Mouse (Mus musculus): ENCODE measurements around the gene Arl3. TPM values are rescaled to one million over a fixed set of nuclear protein-coding genes. Genes with fewer than 3 reads are reported as not detected.
A peak's percentile ranks its signal among the peaks of the same experiment; 100 is the strongest.

Gene Arl3
- polyA plus RNA-seq, 1 experiment from 2014 or later = 91.8 TPM

DNA sequence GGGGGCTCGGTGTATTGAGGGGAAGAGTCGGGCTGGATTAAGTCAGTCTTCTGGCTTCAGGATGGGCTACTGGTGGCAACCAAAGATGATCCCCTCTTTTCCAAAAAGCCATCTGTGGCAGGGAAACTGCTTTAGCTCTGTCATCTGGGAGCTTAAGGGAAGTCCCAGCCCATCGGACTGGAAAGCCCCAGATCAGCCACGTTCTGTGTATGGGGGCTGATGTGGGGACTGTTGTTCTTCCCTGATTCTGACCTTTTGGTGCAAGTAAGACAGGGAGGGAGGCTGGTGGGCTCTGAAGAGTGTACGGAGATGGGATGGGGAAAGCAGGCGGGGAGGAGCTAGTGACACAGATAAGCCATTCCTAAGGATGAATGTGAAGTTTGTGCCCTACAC, 48.9 kb downstream of the Arl3 start:
- H3K4me2 ChIP-seq = peak overlapping the region; percentile 70
- no peaks in the 10 kb centered on the region for H3K27me3 ChIP-seq
- no peak for ATAC-seq (replicated peaks; ENCODE audit: insufficient number of reproducible peaks, insufficient read depth, low FRiP score, low read depth)
- no peaks in the 10 kb centered on the region for H3K36me3 ChIP-seq
- WGBS = 8% methylated on average over 6 of the region's 6 CpGs
- peak overlapping the region; percentile 38 for H3K9ac ChIP-seq
- H3K27ac ChIP-seq = peak overlapping the region; percentile 81
- H3K4me1 ChIP-seq (replicated peaks) = peaks cover 79% of the 10 kb centered on the region
- no peaks in the 10 kb centered on the region for H3K9me3 ChIP-seq (replicated peaks)
- H3K4me3 ChIP-seq = peak overlapping the region; percentile 31

GRCm38 (mm10) chr19:46523480-46524151, 49.4 kb downstream of the Arl3 start:
- Histone ChIP-seq H3K27me3 (no peaks in the 10 kb centered on the region), H3K4me1 (replicated peaks) (peaks cover 79% of the 10 kb centered on the region), H3K4me3 (peak overlapping the region; percentile 31), H3K4me2 (peak overlapping the region; percentile 70), H3K36me3 (no peaks in the 10 kb centered on the region), H3K9ac (peak overlapping the region; percentile 38), H3K27ac (peak overlapping the region; percentile 81), H3K9me3 (replicated peaks) (no peaks in the 10 kb centered on the region)
- ATAC-seq (replicated peaks; ENCODE audit: insufficient number of reproducible peaks, insufficient read depth, low FRiP score, low read depth) = peak; percentile 77
- WGBS = 9% methylated on average over 20 of the region's 20 CpGs

DNA sequence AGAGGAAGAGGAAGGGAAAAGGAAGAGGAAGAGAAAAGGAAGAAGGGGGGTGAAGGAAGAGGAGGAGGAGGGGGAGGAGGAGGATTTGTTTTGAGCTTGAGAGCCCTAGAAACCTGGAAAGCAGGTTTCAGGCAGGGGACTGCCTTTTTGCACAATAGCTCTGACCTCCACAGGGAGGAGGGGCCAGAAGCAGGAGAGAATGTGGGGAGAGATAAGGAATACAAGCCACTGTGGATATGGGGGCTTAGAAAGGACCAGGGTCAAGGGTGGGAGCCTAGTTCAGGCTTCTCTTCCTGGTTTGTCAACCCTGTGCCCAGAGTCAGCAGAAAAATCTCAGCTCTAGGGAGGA, 49.9 kb downstream of the Arl3 start:
- H3K27me3 ChIP-seq = no peaks in the 10 kb centered on the region
- H3K9me3 ChIP-seq (replicated peaks) = no peaks in the 10 kb centered on the region
- no peaks in the 10 kb centered on the region for H3K36me3 ChIP-seq
- H3K27ac ChIP-seq = peak overlapping the region; percentile 81
- peaks cover 79% of the 10 kb centered on the region for H3K4me1 ChIP-seq (replicated peaks)
- H3K4me2 ChIP-seq = peak overlapping the region; percentile 70
- peak overlapping the region; percentile 38 for H3K9ac ChIP-seq
- no peak for ATAC-seq (replicated peaks; ENCODE audit: insufficient number of reproducible peaks, insufficient read depth, low FRiP score, low read depth)
- peak overlapping the region; percentile 31; the same call in 1 of the 2 replicates for H3K4me3 ChIP-seq

DNA sequence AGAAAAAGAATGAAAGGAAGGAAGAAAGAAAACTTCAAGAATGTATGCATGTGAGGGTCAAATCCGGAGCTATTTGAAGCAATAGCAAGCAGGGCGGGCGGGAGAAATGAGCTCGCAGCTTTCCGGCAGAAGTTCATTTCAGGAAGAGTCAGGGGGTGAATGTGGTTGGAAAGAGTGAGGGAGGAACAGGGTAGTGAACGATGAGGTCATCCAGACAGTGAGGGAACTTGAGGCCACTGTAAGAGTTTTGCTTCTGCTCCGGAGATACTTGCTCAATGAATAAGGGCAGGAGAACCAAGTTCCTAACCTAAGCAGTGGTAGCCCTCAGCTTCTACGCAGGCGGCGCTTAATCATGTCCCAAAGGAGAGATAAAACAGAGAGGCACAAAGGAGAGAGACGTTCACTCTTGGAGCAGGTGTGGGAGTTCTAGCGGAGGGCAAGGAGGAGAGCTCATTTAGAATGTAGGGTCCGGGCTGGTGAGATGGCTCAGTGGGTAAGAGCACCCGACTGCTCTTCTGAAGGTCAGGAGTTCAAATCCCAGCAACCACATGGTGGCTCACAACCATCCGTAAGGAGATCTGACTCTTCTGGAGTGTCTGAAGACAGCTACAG, 50.5 kb downstream of the Arl3 start:
- Histone ChIP-seq H3K9ac (no peak overlapping the region), H3K27ac (peak overlapping the region; percentile 81), H3K4me1 (replicated peaks) (peaks cover 79% of the 10 kb centered on the region), H3K4me2 (peak overlapping the region; percentile 36; the same call in 1 of the 2 replicates), H3K9me3 (replicated peaks) (no peaks in the 10 kb centered on the region), H3K36me3 (no peaks in the 10 kb centered on the region), H3K4me3 (no peak overlapping the region), H3K27me3 (no peaks in the 10 kb centered on the region)
- WGBS = 19% methylated on average over 15 of the region's 15 CpGs
- ATAC-seq (replicated peaks; ENCODE audit: insufficient number of reproducible peaks, insufficient read depth, low FRiP score, low read depth) = no peak

DNA sequence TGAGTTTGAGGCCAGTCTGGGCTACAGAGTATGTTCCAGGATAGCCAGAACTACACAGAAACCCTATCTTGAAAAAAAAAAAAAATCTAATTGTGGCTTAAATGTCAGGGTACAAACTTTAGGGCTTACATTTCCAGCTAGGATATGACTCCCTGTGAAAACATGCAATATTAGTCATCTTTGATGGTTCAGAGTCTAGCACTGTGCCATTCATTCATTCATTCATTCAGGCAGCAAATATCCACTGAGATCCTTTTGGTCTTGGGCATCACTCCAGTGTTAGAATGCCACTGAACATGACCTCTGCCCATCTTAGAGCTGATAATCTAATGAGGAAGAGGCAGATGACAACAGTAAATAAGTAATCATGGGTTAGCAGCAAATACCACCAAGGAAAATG, 51.3 kb downstream of the Arl3 start:
- H3K27me3 ChIP-seq = no peaks in the 10 kb centered on the region
- H3K4me1 ChIP-seq (replicated peaks) = peaks cover 79% of the 10 kb centered on the region
- ATAC-seq (replicated peaks; ENCODE audit: insufficient number of reproducible peaks, insufficient read depth, low FRiP score, low read depth) = no peak
- no peak overlapping the region for H3K9ac ChIP-seq
- no peak overlapping the region for H3K27ac ChIP-seq
- H3K4me2 ChIP-seq = no peak overlapping the region
- no peaks in the 10 kb centered on the region for H3K9me3 ChIP-seq (replicated peaks)
- H3K36me3 ChIP-seq = peaks cover 2% of the 10 kb centered on the region
- no peak overlapping the region for H3K4me3 ChIP-seq

DNA sequence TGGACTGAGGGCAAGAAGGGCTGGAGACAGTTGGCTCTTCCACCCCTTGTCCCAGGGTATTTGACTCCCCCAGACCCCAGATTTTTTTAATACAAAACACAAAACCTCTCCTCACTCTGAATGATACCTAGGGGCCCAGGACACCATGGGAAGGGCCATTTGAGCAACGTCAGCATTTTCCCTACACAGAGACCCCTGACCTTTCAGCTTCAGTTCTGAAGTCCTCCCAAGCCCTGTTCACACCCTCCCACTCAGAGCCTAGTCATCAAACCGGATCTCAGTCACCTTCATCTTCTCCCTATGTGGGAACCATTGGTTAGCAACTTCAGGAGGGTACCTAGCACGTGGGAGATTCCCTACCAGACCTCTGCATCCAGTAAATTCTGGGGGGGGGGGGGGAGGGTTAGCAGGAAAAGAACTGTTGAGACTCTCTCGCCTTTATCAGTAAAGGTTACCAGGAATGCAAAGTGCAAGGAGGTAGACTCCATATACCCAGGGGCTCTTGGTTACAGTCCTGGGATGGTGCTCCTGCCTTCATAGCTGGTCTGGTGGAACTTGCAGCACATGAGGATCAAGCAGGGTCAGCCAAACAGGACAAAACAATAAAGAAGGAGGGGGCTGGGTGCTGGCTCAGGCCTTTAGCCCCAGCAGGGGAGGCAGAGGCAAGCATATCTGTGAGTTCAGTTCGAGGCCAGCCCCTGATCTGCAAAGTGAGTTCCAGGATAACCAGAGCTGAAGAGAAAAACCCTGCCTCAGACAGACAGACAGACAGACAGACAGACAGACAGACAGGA, 54.0 kb downstream of the Arl3 start:
- Histone ChIP-seq H3K4me1 (replicated peaks) (peaks cover 56% of the 10 kb centered on the region), H3K9ac (peak overlapping the region; percentile 42), H3K4me2 (peak overlapping the region; percentile 64), H3K27me3 (no peaks in the 10 kb centered on the region), H3K9me3 (replicated peaks) (no peaks in the 10 kb centered on the region), H3K36me3 (peaks cover 27% of the 10 kb centered on the region), H3K27ac (peak overlapping the region; percentile 61; the same call in 1 of the 2 replicates), H3K4me3 (peak overlapping the region; percentile 24; the same call in 1 of the 2 replicates)
- ATAC-seq (replicated peaks; ENCODE audit: insufficient number of reproducible peaks, insufficient read depth, low FRiP score, low read depth) = no peak
- WGBS = 14% methylated on average over 5 of the region's 5 CpGs

- H3K36me3 ChIP-seq = peaks cover 34% of the 10 kb centered on the region
- H3K4me1 ChIP-seq (replicated peaks) = peaks cover 49% of the 10 kb centered on the region
- H3K27ac ChIP-seq = peak overlapping the region; percentile 61
- ATAC-seq (replicated peaks; ENCODE audit: insufficient number of reproducible peaks, insufficient read depth, low FRiP score, low read depth) = peak; percentile 54
- H3K4me2 ChIP-seq = peak overlapping the region; percentile 64
- H3K4me3 ChIP-seq = peak overlapping the region; percentile 24; the same call in 1 of the 2 replicates
- WGBS = under 1% methylated on average over 13 of the region's 13 CpGs
- no peaks in the 10 kb centered on the region for H3K27me3 ChIP-seq
- H3K9ac ChIP-seq = peak overlapping the region; percentile 42
- no peaks in the 10 kb centered on the region for H3K9me3 ChIP-seq (replicated peaks)
These were observed 54.6 kb downstream of the Arl3 start for GRCm38 (mm10) chr19:46518352-46518787.

DNA sequence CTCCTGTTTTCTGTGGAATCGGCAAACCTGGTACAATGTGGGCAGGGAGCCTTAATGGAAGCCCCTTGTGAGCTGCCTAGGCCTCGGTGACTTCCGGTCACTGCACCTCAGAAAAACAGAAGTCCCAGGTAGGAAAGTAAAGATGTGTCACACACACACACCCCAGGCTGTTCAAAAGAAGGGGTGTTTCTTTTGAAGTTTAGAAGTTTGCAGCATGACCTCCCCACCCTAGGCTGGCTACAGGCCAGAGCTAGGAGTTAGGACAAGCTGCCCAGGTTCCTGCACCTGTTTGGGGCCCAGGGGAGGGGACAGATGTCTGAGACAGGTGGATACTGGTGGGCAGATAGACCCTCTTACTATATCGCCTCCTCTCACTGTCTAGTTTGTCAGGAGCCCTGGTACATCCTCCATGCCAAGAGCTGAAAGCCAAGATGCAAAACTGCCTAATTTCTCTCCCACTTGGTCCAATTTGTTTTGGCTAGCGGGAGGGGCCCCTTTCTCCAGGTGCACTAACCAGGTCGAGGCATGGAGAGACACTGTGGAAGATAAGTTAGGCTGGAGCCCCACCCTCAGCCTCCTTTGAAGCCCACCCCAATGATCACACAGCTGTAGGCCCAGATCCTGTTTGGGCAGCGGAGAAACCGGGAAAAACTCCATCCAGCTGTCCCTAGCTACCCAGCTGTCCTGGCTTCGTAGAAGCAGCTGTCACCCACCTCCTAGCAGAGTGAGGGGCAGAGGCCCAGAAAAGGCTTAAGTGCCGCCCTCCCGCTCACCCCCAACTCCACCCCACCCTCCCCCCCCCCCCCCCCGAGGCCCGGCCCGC, 55.3 kb downstream of the Arl3 start:
- Histone ChIP-seq H3K9ac (peak overlapping the region; percentile 42), H3K4me1 (replicated peaks) (peaks cover 43% of the 10 kb centered on the region), H3K36me3 (peaks cover 40% of the 10 kb centered on the region), H3K27me3 (no peaks in the 10 kb centered on the region), H3K27ac (peak overlapping the region; percentile 61), H3K4me3 (peak overlapping the region; percentile 24; the same call in 1 of the 2 replicates), H3K9me3 (replicated peaks) (no peaks in the 10 kb centered on the region), H3K4me2 (peak overlapping the region; percentile 64)
- WGBS = 37% methylated on average over 11 of the region's 14 CpGs
- no peak; the same call in 1 of the 2 replicates for ATAC-seq (replicated peaks; ENCODE audit: insufficient number of reproducible peaks, insufficient read depth, low FRiP score, low read depth)

DNA sequence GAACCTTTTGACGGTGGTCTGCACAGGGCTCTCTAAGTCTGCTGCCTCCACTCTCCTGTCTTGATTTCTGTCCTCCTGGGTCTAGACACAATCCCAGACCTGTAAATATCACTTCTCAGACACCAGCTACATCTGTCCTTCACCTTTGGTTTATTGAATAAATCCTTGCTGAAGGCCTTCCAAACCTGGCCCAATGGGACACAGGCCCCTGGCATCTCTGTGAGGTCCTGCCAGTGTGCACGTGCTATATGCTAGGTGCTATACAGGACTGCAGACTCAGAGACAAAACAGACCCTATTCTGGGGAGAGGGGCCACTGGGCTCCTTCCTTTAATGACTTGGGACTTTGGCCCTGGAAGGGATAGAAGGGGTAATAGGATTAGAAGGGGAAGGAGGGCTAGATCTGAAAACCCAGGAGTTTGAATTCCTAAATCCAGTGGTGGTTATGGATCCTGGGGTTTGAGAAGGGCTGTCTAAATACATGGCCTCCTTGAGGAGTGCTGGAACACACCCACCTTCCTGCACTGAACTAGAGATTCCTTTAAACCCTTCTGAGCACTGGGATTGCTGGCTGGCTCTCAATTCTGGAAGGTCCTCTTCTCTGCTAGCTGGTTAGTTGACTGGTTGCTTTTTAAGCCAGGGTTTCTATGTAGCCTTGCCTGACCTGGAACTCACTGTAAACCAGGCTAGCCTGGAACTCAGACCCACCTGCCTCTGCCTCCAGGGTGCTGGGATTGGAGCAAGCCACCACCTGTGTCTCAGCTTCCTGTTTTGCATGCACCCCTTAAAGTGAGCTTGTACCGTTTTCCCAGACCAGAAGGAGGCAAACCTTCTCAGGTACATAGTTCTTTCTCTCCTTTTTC, 56.1 kb downstream of the Arl3 start:
- WGBS = 64% methylated on average over 3 of the region's 3 CpGs
- peaks cover 47% of the 10 kb centered on the region for H3K36me3 ChIP-seq
- H3K27me3 ChIP-seq = no peaks in the 10 kb centered on the region
- no peak overlapping the region for H3K4me3 ChIP-seq
- H3K9me3 ChIP-seq (replicated peaks) = no peaks in the 10 kb centered on the region
- no peak for ATAC-seq (replicated peaks; ENCODE audit: insufficient number of reproducible peaks, insufficient read depth, low FRiP score, low read depth)
- no peak overlapping the region for H3K9ac ChIP-seq
- no peak overlapping the region for H3K4me2 ChIP-seq
- peak overlapping the region; percentile 61 for H3K27ac ChIP-seq
- peaks cover 35% of the 10 kb centered on the region for H3K4me1 ChIP-seq (replicated peaks)

DNA sequence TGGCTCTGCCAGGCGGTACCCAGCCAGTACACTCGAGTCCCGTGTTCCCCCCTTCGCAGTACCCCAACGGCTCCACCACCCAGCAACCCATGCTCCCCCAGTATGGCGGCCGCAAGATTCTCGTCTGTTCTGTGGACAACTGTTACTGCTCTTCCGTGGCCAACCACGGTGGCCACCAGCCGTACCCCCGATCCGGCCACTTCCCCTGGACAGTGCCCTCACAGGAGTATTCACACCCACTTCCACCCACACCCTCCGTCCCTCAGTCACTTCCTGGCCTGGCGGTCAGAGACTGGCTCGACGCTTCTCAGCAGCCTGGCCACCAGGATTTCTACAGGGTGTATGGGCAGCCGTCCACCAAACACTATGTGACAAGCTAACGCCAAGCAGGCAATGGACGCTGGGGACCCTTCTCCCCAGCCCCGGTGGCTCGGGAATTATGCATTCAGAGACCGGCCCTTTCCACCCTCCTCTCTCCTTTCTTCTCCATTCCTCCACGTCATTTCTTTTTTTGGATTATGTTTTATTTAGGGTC, 57.6 kb downstream of the Arl3 start:
- H3K9ac ChIP-seq = no peak overlapping the region
- WGBS = 83% methylated on average over 24 of the region's 24 CpGs
- H3K9me3 ChIP-seq (replicated peaks) = no peaks in the 10 kb centered on the region
- no peak overlapping the region for H3K4me3 ChIP-seq
- ATAC-seq (replicated peaks; ENCODE audit: insufficient number of reproducible peaks, insufficient read depth, low FRiP score, low read depth) = no peak
- no peak overlapping the region for H3K4me2 ChIP-seq
- H3K36me3 ChIP-seq = peaks cover 47% of the 10 kb centered on the region
- H3K27ac ChIP-seq = no peak overlapping the region
- no peaks in the 10 kb centered on the region for H3K27me3 ChIP-seq
- H3K4me1 ChIP-seq (replicated peaks) = peaks cover 47% of the 10 kb centered on the region
